Comparison of ENCODE assay signal across 8 mouse cellular contexts in the genomic region with DNA sequence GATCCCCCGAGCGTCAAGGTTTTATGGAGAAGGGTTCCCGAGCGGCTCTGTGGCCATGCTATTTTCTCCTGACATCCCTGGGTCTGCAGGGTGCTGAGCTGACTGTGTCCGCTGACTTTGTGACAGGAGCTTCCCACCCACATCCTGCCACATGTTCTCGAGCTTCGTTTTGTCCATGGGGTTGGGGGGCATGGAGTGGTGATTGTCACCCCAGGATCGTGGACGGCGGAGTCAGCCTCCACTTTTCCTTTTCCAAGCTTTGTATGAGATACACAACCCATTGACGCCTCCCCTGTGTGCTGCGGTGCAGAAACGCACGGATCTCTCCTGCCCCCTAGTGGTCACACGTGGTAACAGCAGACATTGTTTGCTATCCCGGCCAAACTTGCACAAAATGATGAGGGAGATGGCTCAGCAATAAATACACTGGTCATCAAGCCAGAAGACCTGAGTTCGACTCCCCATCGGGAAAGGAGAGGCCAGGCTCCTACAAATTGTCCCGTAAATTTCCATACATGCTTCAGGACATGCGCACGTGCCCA. TPM values are rescaled to one million over a fixed set of nuclear protein-coding genes. Genes with fewer than 3 reads are reported as not detected.
DNase-seq lines count a peak whose midpoint lies in the region; ATAC-seq and TF ChIP-seq lines count a peak whose summit lies in the region.

No protein-coding gene starts in this region.

- no peak overlapping the region for H3K4me2 ChIP-seq in embryonic facial prominence, embryonic 11.5 days (ENCODE audit: low read depth, low read length)
- 0 out of 2 replicates have a peak overlapping the region, but pooled peaks have one; percentile 28 for H3K4me2 ChIP-seq in liver, embryonic 11.5 days

- no peaks in the 10 kb centered on the region for H3K36me3 ChIP-seq in embryonic facial prominence, embryonic 11.5 days (replicated peaks; ENCODE audit: control insufficient read depth, insufficient read depth, low read depth, low read length)
- no peaks in the 10 kb centered on the region for H3K36me3 ChIP-seq in heart, adult 2 months (ENCODE audit: control insufficient read depth, insufficient read depth, low read length)
- no peaks in the 10 kb centered on the region for H3K36me3 ChIP-seq in kidney, adult 2 months (ENCODE audit: control insufficient read depth, insufficient read depth, low read length)
- H3K36me3 ChIP-seq in liver, embryonic 11.5 days (ENCODE audit: control insufficient read depth, insufficient read depth, low read length) = no peaks in the 10 kb centered on the region
- no peaks in the 10 kb centered on the region for H3K36me3 ChIP-seq in splenic B cell, adult 2 months (ENCODE audit: control insufficient read depth, insufficient read depth, low read length, poor library complexity, severe bottlenecking)

- ATAC-seq in embryonic facial prominence, embryonic 11.5 days (replicated peaks; ENCODE audit: insufficient number of reproducible peaks, low FRiP score, low TSS enrichment, low read depth) = no peak
- ATAC-seq in liver, embryonic 11.5 days (replicated peaks; ENCODE audit: low FRiP score) = no peak

- H3K79me2 ChIP-seq in heart, adult 2 months (replicated peaks; ENCODE audit: control insufficient read depth, insufficient read depth, low read length) = no peaks in the 10 kb centered on the region

- no peak for TF ChIP-seq POLR2A in heart, adult 2 months (IDR thresholded peaks at IDR 0.05; ENCODE audit: insufficient read depth, low read depth, low read length)
- no peak for TF ChIP-seq POLR2A in kidney, adult 2 months (IDR thresholded peaks at IDR 0.05; ENCODE audit: low read depth, low read length)

- no peaks in the 10 kb centered on the region for H3K9me3 ChIP-seq in embryonic facial prominence, embryonic 11.5 days (replicated peaks; ENCODE audit: control insufficient read depth, low read length)
- no peaks in the 10 kb centered on the region for H3K9me3 ChIP-seq in liver, embryonic 11.5 days (ENCODE audit: control insufficient read depth, low read length)

- no peaks in the 10 kb centered on the region for H3K27me3 ChIP-seq in embryonic facial prominence, embryonic 11.5 days (ENCODE audit: control insufficient read depth, insufficient read depth, low read length)
- H3K27me3 ChIP-seq in heart, adult 2 months (ENCODE audit: control insufficient read depth, insufficient read depth, low read length) = no peaks in the 10 kb centered on the region
- no peaks in the 10 kb centered on the region for H3K27me3 ChIP-seq in kidney, adult 2 months (replicated peaks; ENCODE audit: control insufficient read depth, insufficient read depth, low read length)
- peaks cover 19% of the 10 kb centered on the region for H3K27me3 ChIP-seq in liver, embryonic 11.5 days (replicated peaks; ENCODE audit: control insufficient read depth, insufficient read depth, low read length)
- no peaks in the 10 kb centered on the region for H3K27me3 ChIP-seq in splenic B cell, adult 2 months (ENCODE audit: control insufficient read depth, insufficient read depth, low read length, poor library complexity, severe bottlenecking)

- no peak overlapping the region for H3K4me3 ChIP-seq in embryonic facial prominence, embryonic 11.5 days (ENCODE audit: low read depth, low read length)
- H3K4me3 ChIP-seq in heart, adult 2 months = no peak overlapping the region
- no peak overlapping the region for H3K4me3 ChIP-seq in kidney, adult 2 months (ENCODE audit: insufficient read depth, low read depth, low read length)
- no peak overlapping the region for H3K4me3 ChIP-seq in liver, embryonic 11.5 days (ENCODE audit: low read depth, low read length)

- TF ChIP-seq EP300 in heart, adult 2 months (IDR thresholded peaks at IDR 0.05; ENCODE audit: insufficient read depth, low read depth, low read length) = peak; percentile 96

- H3K9ac ChIP-seq in embryonic facial prominence, embryonic 11.5 days (replicated peaks; ENCODE audit: low read length) = no peak overlapping the region
- H3K9ac ChIP-seq in heart, adult 2 months (ENCODE audit: low read depth, low read length) = no peak overlapping the region
- no peak overlapping the region for H3K9ac ChIP-seq in liver, embryonic 11.5 days (ENCODE audit: low read depth, low read length)

- TF ChIP-seq CTCF in heart, adult 2 months (IDR thresholded peaks at IDR 0.05) = no peak
- peak; percentile 99 for TF ChIP-seq CTCF in kidney, adult 2 months (conservative IDR thresholded peaks at IDR 0.05; ENCODE audit: insufficient read depth, insufficient read length, low read depth, low read length)

- intact Hi-C loops in heart, adult 2 months (cut with DNase I) = loop anchor here (1.0 to 5.0 kb wide), 4 partner anchors 47 to 248 kb away; no protein-coding TSS in a partner anchor

- 11% methylated on average over 21 of the region's 21 CpGs for WGBS in embryonic facial prominence, embryonic 11.5 days
- WGBS in heart, adult 2 months = 11% methylated on average over 21 of the region's 21 CpGs
- 11% methylated on average over 21 of the region's 21 CpGs for WGBS in kidney, adult 2 months
- WGBS in liver, embryonic 11.5 days = 11% methylated on average over 21 of the region's 21 CpGs

- no peaks in the 10 kb centered on the region for H3K4me1 ChIP-seq in embryonic facial prominence, embryonic 11.5 days (ENCODE audit: control insufficient read depth, insufficient read depth, low read length)
- no peaks in the 10 kb centered on the region for H3K4me1 ChIP-seq in heart, adult 2 months (ENCODE audit: control insufficient read depth, insufficient read depth, low read length)
- H3K4me1 ChIP-seq in kidney, adult 2 months (ENCODE audit: control insufficient read depth, insufficient read depth, low read length) = peaks cover 5% of the 10 kb centered on the region; the same call in 1 of the 2 replicates
- H3K4me1 ChIP-seq in liver, embryonic 11.5 days (replicated peaks; ENCODE audit: control insufficient read depth, insufficient read depth, low read length) = peaks cover 7% of the 10 kb centered on the region

- no peak overlapping the region for H3K27ac ChIP-seq in embryonic facial prominence, embryonic 11.5 days (replicated peaks; ENCODE audit: low read depth, low read length)
- peak overlapping the region; percentile 0 for H3K27ac ChIP-seq in heart, adult 2 months
- no peak overlapping the region for H3K27ac ChIP-seq in kidney, adult 2 months (ENCODE audit: insufficient read depth, low read depth, low read length)
- no peak overlapping the region for H3K27ac ChIP-seq in liver, embryonic 11.5 days (ENCODE audit: low read depth, low read length)

- DNase-seq in 416B (ENCODE audit: low read depth) = peak; percentile 81
- peak; percentile 90 for DNase-seq in adrenal gland, postnatal 10 days
- DNase-seq in embryonic facial prominence, embryonic 11.5 days (ENCODE audit: low spot score) = peak; percentile 85
- peak; percentile 77 to 84 for DNase-seq in heart, adult 2 months
- peak; percentile 78 for DNase-seq in kidney, adult 2 months
- DNase-seq in liver, embryonic 11.5 days (ENCODE audit: low spot score) = peak; percentile 72
- DNase-seq in natural killer cell, adult 2 months (ENCODE audit: low spot score in 2 of 2) = peak; percentile 76 to 82
- peak; percentile 87 for DNase-seq in splenic B cell, adult 2 months (ENCODE audit: low read depth, low spot score)

RNA-seq across cellular contexts. Expression of a gene that starts 19.6 kb away (rescaled TPM):
- 1 to 10 TPM; 5.4 to 6.4 TPM for total RNA-seq in adrenal gland, postnatal 10 days (2021)
- polyA plus RNA-seq in embryonic facial prominence, embryonic 11.5 days (2014; fragmentation: Nextera tagmentation; extraction: Ambion mirVana) = 4.8 and 5.4 TPM in 2 replicates
- under 1 TPM; 0.50 to 0.63 TPM for total RNA-seq in heart, adult 2 months (2021)
- polyA plus RNA-seq in heart, adult 2 months (2012; rRNA removed) = 0.68 and 1.1 TPM in 2 replicates
- 1.9 and 2.0 TPM in 2 replicates for polyA plus RNA-seq in kidney, adult 2 months (2012; rRNA removed)
- 1.8 and 2.1 TPM in 2 replicates for polyA plus RNA-seq in liver, embryonic 11.5 days (2014; fragmentation: Nextera tagmentation; extraction: Ambion mirVana)

RNA-seq across cellular contexts. Expression of a gene that starts 30.3 kb away (rescaled TPM):
- total RNA-seq in adrenal gland, postnatal 10 days (2021) = 1 to 10 TPM; 2.8 to 3.4 TPM
- polyA plus RNA-seq in embryonic facial prominence, embryonic 11.5 days (2014; fragmentation: Nextera tagmentation; extraction: Ambion mirVana) = 1.3 and 1.4 TPM in 2 replicates
- total RNA-seq in heart, adult 2 months (2021) = not detected
- polyA plus RNA-seq in heart, adult 2 months (2012; rRNA removed) = 0.04 and 0.06 TPM in 2 replicates
- 0.04 and 0.25 TPM in 2 replicates for polyA plus RNA-seq in kidney, adult 2 months (2012; rRNA removed)
- 0.45 TPM in 1 of 2 replicates, not detected in the other for polyA plus RNA-seq in liver, embryonic 11.5 days (2014; fragmentation: Nextera tagmentation; extraction: Ambion mirVana)

RNA-seq across cellular contexts. Expression of a gene that starts 42.1 kb away (rescaled TPM):
- total RNA-seq in adrenal gland, postnatal 10 days (2021) = 10 to 100 TPM; 28.5 to 32.8 TPM
- 6.7 and 7.2 TPM in 2 replicates for polyA plus RNA-seq in embryonic facial prominence, embryonic 11.5 days (2014; fragmentation: Nextera tagmentation; extraction: Ambion mirVana)
- 10 to 100 TPM; 13.9 to 14.4 TPM for total RNA-seq in heart, adult 2 months (2021)
- 20.5 and 21.9 TPM in 2 replicates for polyA plus RNA-seq in heart, adult 2 months (2012; rRNA removed)
- 37.5 and 39.6 TPM in 2 replicates for polyA plus RNA-seq in kidney, adult 2 months (2012; rRNA removed)
- 9.1 and 9.4 TPM in 2 replicates for polyA plus RNA-seq in liver, embryonic 11.5 days (2014; fragmentation: Nextera tagmentation; extraction: Ambion mirVana)
